Mouse (Mus musculus): ENCODE results near the gene Tbc1d22a. TPM values are rescaled to one million over a fixed set of nuclear protein-coding genes. Genes with fewer than 3 reads are reported as not detected.
"Not testable (repeated sequence)": the region's sequence is repeated elsewhere in the genome, so short reads cannot be mapped to it uniquely, and the experiment has no call there.

Gene Tbc1d22a
- polyA plus RNA-seq, 1 experiment, result 19.5 TPM

GRCm38 (mm10) chr15:86220229-86220630, 6.0 kb downstream of the Tbc1d22a start:
- Histone ChIP-seq H3K27ac (ENCODE audit: control insufficient read depth, insufficient read depth, low read depth, low read length) (peak overlapping the region; percentile 59), H3K4me3 (ENCODE audit: control insufficient read depth, low read depth, low read length) (no peak overlapping the region), H3K27me3 (ENCODE audit: control insufficient read depth, insufficient read depth, low read length) (no peaks in the 10 kb centered on the region), H3K4me1 (ENCODE audit: control insufficient read depth, insufficient read depth, low read length) (no peaks in the 10 kb centered on the region; the same call in none of the 2 replicates), H3K36me3 (ENCODE audit: control insufficient read depth, insufficient read depth, low read length) (no peaks in the 10 kb centered on the region)
- no peak for TF ChIP-seq POLR2A (IDR thresholded peaks at IDR 0.05; ENCODE audit: control insufficient read depth, low read depth, low read length)
- TF ChIP-seq CTCF (IDR thresholded peaks at IDR 0.05; ENCODE audit: control insufficient read depth, insufficient read depth, insufficient replicate concordance, low read depth, low read length), result no peak

- Histone ChIP-seq H3K4me1 (ENCODE audit: control insufficient read depth, insufficient read depth, low read length) (no peaks in the 10 kb centered on the region; the same call in 1 of the 2 replicates), H3K4me3 (ENCODE audit: control insufficient read depth, low read depth, low read length) (no peak overlapping the region), H3K27ac (ENCODE audit: control insufficient read depth, insufficient read depth, low read depth, low read length) (peak overlapping the region; percentile 59), H3K27me3 (ENCODE audit: control insufficient read depth, insufficient read depth, low read length) (no peaks in the 10 kb centered on the region), H3K36me3 (ENCODE audit: control insufficient read depth, insufficient read depth, low read length) (no peaks in the 10 kb centered on the region)
- TF ChIP-seq POLR2A (IDR thresholded peaks at IDR 0.05; ENCODE audit: control insufficient read depth, low read depth, low read length) (no peak), CTCF (IDR thresholded peaks at IDR 0.05; ENCODE audit: control insufficient read depth, insufficient read depth, insufficient replicate concordance, low read depth, low read length) (no peak)
Measured at GRCm38 (mm10) chr15:86220715-86221114, 6.5 kb downstream of the Tbc1d22a start.

- H3K4me1 ChIP-seq (ENCODE audit: control insufficient read depth, insufficient read depth, low read length), result no peaks in the 10 kb centered on the region; the same call in 1 of the 2 replicates
- TF ChIP-seq POLR2A (IDR thresholded peaks at IDR 0.05; ENCODE audit: control insufficient read depth, low read depth, low read length) (no peak), CTCF (IDR thresholded peaks at IDR 0.05; ENCODE audit: control insufficient read depth, insufficient read depth, insufficient replicate concordance, low read depth, low read length) (no peak)
- H3K27me3 ChIP-seq (ENCODE audit: control insufficient read depth, insufficient read depth, low read length), result no peaks in the 10 kb centered on the region
- no peaks in the 10 kb centered on the region for H3K36me3 ChIP-seq (ENCODE audit: control insufficient read depth, insufficient read depth, low read length)
- H3K4me3 ChIP-seq (ENCODE audit: control insufficient read depth, low read depth, low read length), result no peak overlapping the region
- H3K27ac ChIP-seq (ENCODE audit: control insufficient read depth, insufficient read depth, low read depth, low read length), result no peak overlapping the region
Measured at GRCm38 (mm10) chr15:86221369-86221768, 7.1 kb downstream of the Tbc1d22a start.

GRCm38 (mm10) chr15:86221901-86222300, 7.6 kb downstream of the Tbc1d22a start:
- H3K27ac ChIP-seq (ENCODE audit: control insufficient read depth, insufficient read depth, low read depth, low read length); H3K4me1 ChIP-seq (ENCODE audit: control insufficient read depth, insufficient read depth, low read length); H3K27me3 ChIP-seq (ENCODE audit: control insufficient read depth, insufficient read depth, low read length); H3K4me3 ChIP-seq (ENCODE audit: control insufficient read depth, low read depth, low read length); H3K36me3 ChIP-seq (ENCODE audit: control insufficient read depth, insufficient read depth, low read length): not testable (repeated sequence)

GRCm38 (mm10) chr15:86224972-86225551, 10.8 kb downstream of the Tbc1d22a start:
- H3K36me3 ChIP-seq (ENCODE audit: control insufficient read depth, insufficient read depth, low read length), result no peaks in the 10 kb centered on the region
- H3K27ac ChIP-seq (ENCODE audit: control insufficient read depth, insufficient read depth, low read depth, low read length), result no peak overlapping the region
- H3K4me1 ChIP-seq (ENCODE audit: control insufficient read depth, insufficient read depth, low read length), result no peaks in the 10 kb centered on the region; the same call in 1 of the 2 replicates
- no peak overlapping the region for H3K4me3 ChIP-seq (ENCODE audit: control insufficient read depth, low read depth, low read length)
- H3K27me3 ChIP-seq (ENCODE audit: control insufficient read depth, insufficient read depth, low read length), result no peaks in the 10 kb centered on the region
- TF ChIP-seq CTCF (IDR thresholded peaks at IDR 0.05; ENCODE audit: control insufficient read depth, insufficient read depth, insufficient replicate concordance, low read depth, low read length) (no peak), POLR2A (IDR thresholded peaks at IDR 0.05; ENCODE audit: control insufficient read depth, low read depth, low read length) (no peak)

- Histone ChIP-seq H3K27ac (ENCODE audit: control insufficient read depth, insufficient read depth, low read depth, low read length) (no peak overlapping the region), H3K4me3 (ENCODE audit: control insufficient read depth, low read depth, low read length) (no peak overlapping the region), H3K36me3 (ENCODE audit: control insufficient read depth, insufficient read depth, low read length) (no peaks in the 10 kb centered on the region), H3K27me3 (ENCODE audit: control insufficient read depth, insufficient read depth, low read length) (no peaks in the 10 kb centered on the region), H3K4me1 (ENCODE audit: control insufficient read depth, insufficient read depth, low read length) (no peaks in the 10 kb centered on the region; the same call in 1 of the 2 replicates)
- no peak for TF ChIP-seq POLR2A (IDR thresholded peaks at IDR 0.05; ENCODE audit: control insufficient read depth, low read depth, low read length)
Measured at GRCm38 (mm10) chr15:86226221-86226620, 12.0 kb downstream of the Tbc1d22a start.

- Histone ChIP-seq H3K4me3 (ENCODE audit: control insufficient read depth, low read depth, low read length) (no peak overlapping the region), H3K27me3 (ENCODE audit: control insufficient read depth, insufficient read depth, low read length) (no peaks in the 10 kb centered on the region), H3K4me1 (ENCODE audit: control insufficient read depth, insufficient read depth, low read length) (no peaks in the 10 kb centered on the region; the same call in 1 of the 2 replicates), H3K36me3 (ENCODE audit: control insufficient read depth, insufficient read depth, low read length) (no peaks in the 10 kb centered on the region), H3K27ac (ENCODE audit: control insufficient read depth, insufficient read depth, low read depth, low read length) (no peak overlapping the region)
- TF ChIP-seq CTCF (IDR thresholded peaks at IDR 0.05; ENCODE audit: control insufficient read depth, insufficient read depth, insufficient replicate concordance, low read depth, low read length), result no peak
- no peak for TF ChIP-seq POLR2A (IDR thresholded peaks at IDR 0.05; ENCODE audit: control insufficient read depth, low read depth, low read length)
Measured at GRCm38 (mm10) chr15:86226968-86227367, 12.7 kb downstream of the Tbc1d22a start.

- H3K27ac ChIP-seq (ENCODE audit: control insufficient read depth, insufficient read depth, low read depth, low read length), result no peak overlapping the region
- no peaks in the 10 kb centered on the region for H3K36me3 ChIP-seq (ENCODE audit: control insufficient read depth, insufficient read depth, low read length)
- no peak overlapping the region for H3K4me3 ChIP-seq (ENCODE audit: control insufficient read depth, low read depth, low read length)
- H3K4me1 ChIP-seq (ENCODE audit: control insufficient read depth, insufficient read depth, low read length), result no peaks in the 10 kb centered on the region; the same call in 1 of the 2 replicates
- no peak for TF ChIP-seq POLR2A (IDR thresholded peaks at IDR 0.05; ENCODE audit: control insufficient read depth, low read depth, low read length)
- TF ChIP-seq CTCF (IDR thresholded peaks at IDR 0.05; ENCODE audit: control insufficient read depth, insufficient read depth, insufficient replicate concordance, low read depth, low read length), result peak; percentile 67; the same call in 1 of the 2 replicates
- no peaks in the 10 kb centered on the region for H3K27me3 ChIP-seq (ENCODE audit: control insufficient read depth, insufficient read depth, low read length)
Measured at GRCm38 (mm10) chr15:86228186-86228585, 13.9 kb downstream of the Tbc1d22a start.

All from testis, adult 2 months (tissue).